In genomic region chr8:90670471-90671057, GRCm38 (mm10) we compare ENCODE assay signal across 8 mouse cellular contexts.
DNase-seq lines count a peak whose midpoint lies in the region; ATAC-seq and TF ChIP-seq lines count a peak whose summit lies in the region.

No protein-coding gene starts in this region.

- WGBS in forebrain, embryonic 13.5 days: under 1% methylated on average over 14 of the region's 14 CpGs
- WGBS in liver, embryonic 13.5 days (ENCODE audit: insufficient replicate concordance): 7% methylated on average over 14 of the region's 14 CpGs
- 9% methylated on average over 14 of the region's 14 CpGs for WGBS in thymus, adult 2 months

- H3K4me2 ChIP-seq in forebrain, embryonic 13.5 days: peak overlapping the region; percentile 61
- H3K4me2 ChIP-seq in liver, embryonic 13.5 days: peak overlapping the region; percentile 28; the same call in 1 of the 2 replicates

- H3K9me3 ChIP-seq in E14TG2a.4 (ENCODE audit: low read length): no peaks in the 10 kb centered on the region
- no peaks in the 10 kb centered on the region for H3K9me3 ChIP-seq in forebrain, embryonic 13.5 days (replicated peaks)
- no peaks in the 10 kb centered on the region for H3K9me3 ChIP-seq in liver, embryonic 13.5 days (replicated peaks)

- no peak for TF ChIP-seq POLR2A in thymus, adult 2 months (IDR thresholded peaks at IDR 0.05; ENCODE audit: control insufficient read depth, extremely low read depth, insufficient read depth, low read length, poor library complexity)

- H3K4me1 ChIP-seq in E14TG2a.4 (replicated peaks; ENCODE audit: low read depth, low read length): peaks cover 29% of the 10 kb centered on the region
- H3K4me1 ChIP-seq in forebrain, embryonic 13.5 days: peaks cover 22% of the 10 kb centered on the region
- H3K4me1 ChIP-seq in liver, embryonic 13.5 days (replicated peaks): no peaks in the 10 kb centered on the region
- H3K4me1 ChIP-seq in thymus, adult 2 months (replicated peaks; ENCODE audit: control insufficient read depth, insufficient read depth, low read length): no peaks in the 10 kb centered on the region

- peak; percentile 27 to 30 for DNase-seq in cerebellum, postnatal 14 days
- DNase-seq in cerebellum, adult 18-20 months: no peak
- DNase-seq in liver, embryonic 13.5 days: no peak
- DNase-seq in thymus, adult 2 months: no peak

- ATAC-seq in forebrain, embryonic 13.5 days: peak; percentile 81
- no peak for ATAC-seq in liver, embryonic 13.5 days (ENCODE audit: low read depth)
- ATAC-seq in CD4-positive, CD25-positive, alpha-beta regulatory T cell, adult 4 months: no peak
- ATAC-seq in monocyte, adult 5-6 weeks (replicated peaks; ENCODE audit: insufficient number of reproducible peaks, low FRiP score, low TSS enrichment, poor library complexity, severe bottlenecking): no peak

- H3K27me3 ChIP-seq in E14TG2a.4 (ENCODE audit: insufficient read depth, low read length): no peaks in the 10 kb centered on the region
- no peaks in the 10 kb centered on the region for H3K27me3 ChIP-seq in forebrain, embryonic 13.5 days
- H3K27me3 ChIP-seq in liver, embryonic 13.5 days: no peaks in the 10 kb centered on the region
- no peaks in the 10 kb centered on the region for H3K27me3 ChIP-seq in thymus, adult 2 months (ENCODE audit: control insufficient read depth, insufficient read depth, low read length)

- H3K27ac ChIP-seq in forebrain, embryonic 13.5 days: peak overlapping the region; percentile 64
- no peak overlapping the region for H3K27ac ChIP-seq in liver, embryonic 13.5 days
- no peak overlapping the region for H3K27ac ChIP-seq in thymus, adult 2 months (ENCODE audit: control insufficient read depth, insufficient read depth, low read length)

- no peak for TF ChIP-seq CTCF in E14TG2a.4 (conservative IDR thresholded peaks at IDR 0.05; ENCODE audit: low read length)
- no peak for TF ChIP-seq CTCF in thymus, adult 2 months (IDR thresholded peaks at IDR 0.05; ENCODE audit: borderline replicate concordance, control insufficient read depth, extremely low read depth, insufficient read depth, low read length, poor library complexity)

- no peaks in the 10 kb centered on the region for H3K36me3 ChIP-seq in E14TG2a.4 (ENCODE audit: insufficient read depth, low read length)
- no peaks in the 10 kb centered on the region for H3K36me3 ChIP-seq in forebrain, embryonic 13.5 days (ENCODE audit: poor library complexity, severe bottlenecking)
- H3K36me3 ChIP-seq in liver, embryonic 13.5 days: no peaks in the 10 kb centered on the region
- H3K36me3 ChIP-seq in thymus, adult 2 months (ENCODE audit: control insufficient read depth, insufficient read depth, low read length): no peaks in the 10 kb centered on the region

- H3K4me3 ChIP-seq in E14TG2a.4 (replicated peaks; ENCODE audit: low read length): peak overlapping the region; percentile 60
- peak overlapping the region; percentile 33 for H3K4me3 ChIP-seq in forebrain, embryonic 13.5 days
- H3K4me3 ChIP-seq in liver, embryonic 13.5 days (replicated peaks): no peak overlapping the region
- H3K4me3 ChIP-seq in thymus, adult 2 months (ENCODE audit: control insufficient read depth, insufficient read depth, low read length): no peak overlapping the region

- peak overlapping the region; percentile 60 for H3K9ac ChIP-seq in forebrain, embryonic 13.5 days
- no peak overlapping the region for H3K9ac ChIP-seq in liver, embryonic 13.5 days

Comparison
In these comparisons a context has a peak if more than half of its experiments do, and no peak if none do; other contexts are left out.
1. DNase-seq: peak in cerebellum, postnatal 14 days (2 of 2); none in cerebellum, adult 18-20 months (0 of 2), liver, embryonic 13.5 days (single experiment) and thymus, adult 2 months (single experiment).
2. H3K4me3 ChIP-seq: peak in E14TG2a.4 (single experiment) and forebrain, embryonic 13.5 days (single experiment); none in liver, embryonic 13.5 days (single experiment) and thymus, adult 2 months (single experiment).